Mouse (Mus musculus) hindbrain, embryonic 13.5 days (tissue): ENCODE data around the gene Gm4881. TPM values are rescaled to one million over a fixed set of nuclear protein-coding genes. Genes with fewer than 3 reads are reported as not detected.
A peak's percentile ranks its signal among the peaks of the same experiment; 100 is the strongest.
"Not testable (repeated sequence)": the region's sequence is repeated elsewhere in the genome, so short reads cannot be mapped to it uniquely, and the experiment has no call there.

Source experiments
- ATAC-seq: fragments of 200-750 bp; cut with Nextera tagmentation; 2 replicates; pipeline ENCODE4 v1.8.0; 2017; ENCODE audit warnings: moderate TSS enrichment; ENCODE audit not compliant: low FRiP score
- H3K27ac ChIP-seq: fragments of 300-500 bp; sonication (generic); 2 replicates; pipeline ENCODE4 v1.5.1; 2015; ENCODE audit warnings: inconsistent platforms, mild to moderate bottlenecking, moderate library complexity
- H3K27me3 ChIP-seq: fragments of 300-500 bp; sonication (generic); 2 replicates; pipeline ENCODE4 v1.6.1; 2015; ENCODE audit warnings: mild to moderate bottlenecking, inconsistent platforms
- H3K36me3 ChIP-seq: fragments of 300-500 bp; sonication (generic); 2 replicates; pipeline ENCODE4 v1.6.1; 2015; ENCODE audit warnings: mild to moderate bottlenecking, inconsistent platforms
- H3K4me1 ChIP-seq: fragments of 300-500 bp; sonication (generic); replicated peaks from 2 replicates; pipeline ENCODE4 v1.6.1; 2015; ENCODE audit warnings: inconsistent platforms
- H3K4me2 ChIP-seq: fragments of 300-500 bp; sonication (generic); 2 replicates; pipeline ENCODE4 v1.6.1; 2015; ENCODE audit warnings: inconsistent platforms, mild to moderate bottlenecking, moderate library complexity
- H3K4me3 ChIP-seq: fragments of 300-500 bp; sonication (generic); 2 replicates; pipeline ENCODE4 v1.5.1; 2015; ENCODE audit warnings: mild to moderate bottlenecking, inconsistent platforms
- H3K9ac ChIP-seq: fragments of 300-500 bp; sonication (generic); 2 replicates; pipeline ENCODE4 v1.6.1; 2015; ENCODE audit warnings: mild to moderate bottlenecking, inconsistent platforms
- H3K9me3 ChIP-seq: fragments of 300-500 bp; sonication (generic); 2 replicates; pipeline ENCODE4 v1.6.1; 2016; ENCODE audit warnings: inconsistent platforms
- WGBS: fragments of 180-500 bp; shearing (Covaris S2); methylation state at CpG from one replicate; pipeline ENCODE4 v1.1.7; 2015; 5-methylcytosine and 5-hydroxymethylcytosine counted together
- polyA plus RNA-seq: library from polyadenylated mRNA; unstranded; fragments of >200 nt; fragmentation: Nextera tagmentation; extraction: Ambion mirVana; gene quantifications from 2 replicates; pipeline ENCODE4 v1.2.1, GENCODE M21; 2015

Gene Gm4881
- polyA plus RNA-seq, 1 experiment from 2014 or later, result 5.1 TPM

DNA sequence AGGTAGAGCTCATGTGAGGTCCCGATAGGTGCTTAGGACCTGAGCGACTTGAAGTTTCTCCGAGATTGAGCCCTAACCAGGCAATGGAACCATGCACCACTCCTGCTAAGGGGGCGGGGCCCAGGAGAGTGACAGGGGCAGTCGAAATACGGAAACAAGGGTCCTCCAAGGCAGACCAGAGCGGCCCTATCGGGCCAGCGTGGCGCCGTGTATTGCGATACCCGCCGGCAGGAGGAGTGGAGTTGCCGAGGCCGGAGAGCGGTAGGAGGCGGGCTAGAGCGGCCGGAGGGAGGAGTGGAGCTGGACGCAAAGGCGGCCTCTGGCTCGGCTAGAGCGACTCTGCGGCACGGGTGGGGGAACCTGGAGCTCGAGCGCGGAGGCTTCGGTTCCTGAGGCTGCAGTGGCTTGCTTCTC, 40.2 kb downstream of the Gm4881 start:
- Histone ChIP-seq H3K27me3 (no peaks in the 10 kb centered on the region), H3K4me1 (peaks cover 52% of the 10 kb centered on the region), H3K36me3 (peaks cover 15% of the 10 kb centered on the region), H3K4me3 (peak overlapping the region; percentile 62), H3K4me2 (peak overlapping the region; percentile 73), H3K9me3 (no peaks in the 10 kb centered on the region), H3K27ac (peak overlapping the region; percentile 88), H3K9ac (peak overlapping the region; percentile 86)
- WGBS, result under 1% methylated on average over 30 of the region's 30 CpGs
- ATAC-seq, result peak; percentile 98

DNA sequence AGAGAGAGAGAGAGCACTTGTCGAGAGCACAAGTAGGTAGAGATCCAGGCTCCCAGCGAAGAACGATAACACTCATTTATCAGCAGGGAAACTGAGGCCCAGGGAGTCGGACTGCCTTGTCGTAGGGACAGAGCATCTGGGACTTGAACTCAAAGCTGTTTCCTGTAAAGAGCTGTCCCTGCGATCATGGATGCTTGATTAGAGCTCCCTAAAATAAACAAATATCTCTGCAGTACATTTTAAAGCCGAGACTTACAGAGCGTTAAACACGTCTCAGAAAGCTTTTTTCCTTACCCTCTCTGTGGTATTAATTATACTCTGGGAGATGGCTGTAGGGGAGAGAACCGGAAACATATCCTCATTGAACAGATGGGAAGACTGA, 40.9 kb downstream of the Gm4881 start:
- Histone ChIP-seq H3K9me3 (no peaks in the 10 kb centered on the region), H3K27ac (no peak overlapping the region), H3K36me3 (peaks cover 9% of the 10 kb centered on the region), H3K4me3 (peak overlapping the region; percentile 62), H3K9ac (peak overlapping the region; percentile 79), H3K4me2 (peak overlapping the region; percentile 73), H3K4me1 (peaks cover 52% of the 10 kb centered on the region), H3K27me3 (no peaks in the 10 kb centered on the region)
- WGBS, result 49% methylated on average over 10 of the region's 10 CpGs
- no peak for ATAC-seq

DNA sequence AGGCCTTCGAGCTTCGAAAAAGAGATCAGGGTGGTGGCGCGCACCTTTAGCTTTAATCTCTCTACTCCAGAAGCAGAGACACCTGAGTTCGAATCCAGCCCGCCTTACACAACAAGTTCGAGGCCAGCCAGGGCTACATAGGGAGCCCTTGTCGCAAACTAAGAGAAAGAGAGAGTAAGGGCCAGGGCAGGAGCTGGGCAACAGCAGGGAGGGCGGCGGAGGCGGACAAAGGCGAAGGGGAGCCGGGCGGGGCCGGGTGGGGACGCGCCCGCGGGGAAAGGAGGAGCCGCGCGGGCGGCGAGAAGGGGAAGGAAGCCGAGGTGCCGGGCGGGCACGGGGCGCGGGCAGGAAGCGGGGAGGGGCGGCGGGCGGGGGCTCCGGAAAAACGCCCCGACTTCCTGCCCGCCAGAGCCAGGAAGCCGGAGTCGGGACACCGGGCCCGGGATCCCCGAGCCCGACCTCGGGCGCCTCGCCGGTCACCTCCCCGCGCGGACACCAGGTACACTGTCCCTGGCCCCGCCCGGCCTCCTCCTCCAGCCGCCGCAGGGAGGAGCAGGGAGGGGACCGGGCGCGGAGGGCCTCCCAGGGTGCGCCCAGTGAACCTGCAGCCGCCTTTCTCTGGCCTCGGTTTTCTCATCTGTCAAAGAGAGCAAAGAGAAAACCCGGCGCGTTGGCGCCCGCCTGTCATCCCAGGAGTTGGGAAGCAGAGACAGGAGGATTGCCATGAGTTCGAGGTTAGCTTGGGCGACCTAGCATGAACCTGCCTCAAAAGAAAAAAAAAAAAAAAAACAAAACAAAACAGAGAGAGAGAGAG, 41.5 kb downstream of the Gm4881 start, which contains the start of gene Arhgef1:
Arhgef1 (plus strand) TSS at position 283 of the 814 bp plus-strand sequence.
- Histone ChIP-seq H3K9ac (peak within 1 kb of the TSS; percentile 79), H3K27ac (peak within 1 kb of the TSS; percentile 80), H3K4me1 (peaks cover 52% of the 10 kb centered on the region), H3K36me3 (peaks cover 4% of the 10 kb centered on the region; the same call in 1 of the 2 replicates), H3K4me2 (peak within 1 kb of the TSS; percentile 73), H3K9me3 (no peaks in the 10 kb centered on the region), H3K4me3 (peak within 1 kb of the TSS; percentile 62), H3K27me3 (no peaks in the 10 kb centered on the region)
- 8% methylated on average over 45 of the region's 68 CpGs for WGBS
- ATAC-seq, result no peak

DNA sequence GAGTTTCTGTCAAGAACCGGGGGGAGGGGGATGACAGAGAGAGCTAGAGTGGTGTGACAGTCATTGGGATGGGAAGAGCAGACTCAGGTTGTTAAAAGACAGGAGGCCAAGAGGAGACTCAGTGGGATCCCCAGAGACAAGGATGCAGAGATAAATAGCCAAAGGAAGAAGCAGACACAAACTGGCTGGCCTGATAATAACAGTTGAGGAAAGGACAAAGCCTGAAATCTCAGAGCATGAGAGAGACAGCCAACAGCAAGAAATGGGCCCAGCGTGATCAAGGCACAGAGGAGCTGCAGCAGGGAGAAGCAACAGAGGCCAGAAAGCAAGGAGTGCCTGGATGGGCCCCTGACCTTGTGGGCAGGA, 42.0 kb downstream of the Gm4881 start:
- H3K9me3 ChIP-seq, result no peaks in the 10 kb centered on the region
- peak overlapping the region; percentile 62 for H3K4me3 ChIP-seq
- WGBS, result 66% methylated on average over 2 of the region's 2 CpGs
- H3K4me1 ChIP-seq, result peaks cover 47% of the 10 kb centered on the region
- peak overlapping the region; percentile 37 for H3K27ac ChIP-seq
- ATAC-seq, result no peak
- no peaks in the 10 kb centered on the region for H3K36me3 ChIP-seq
- peak overlapping the region; percentile 73 for H3K4me2 ChIP-seq
- peak overlapping the region; percentile 79 for H3K9ac ChIP-seq
- H3K27me3 ChIP-seq, result no peaks in the 10 kb centered on the region

DNA sequence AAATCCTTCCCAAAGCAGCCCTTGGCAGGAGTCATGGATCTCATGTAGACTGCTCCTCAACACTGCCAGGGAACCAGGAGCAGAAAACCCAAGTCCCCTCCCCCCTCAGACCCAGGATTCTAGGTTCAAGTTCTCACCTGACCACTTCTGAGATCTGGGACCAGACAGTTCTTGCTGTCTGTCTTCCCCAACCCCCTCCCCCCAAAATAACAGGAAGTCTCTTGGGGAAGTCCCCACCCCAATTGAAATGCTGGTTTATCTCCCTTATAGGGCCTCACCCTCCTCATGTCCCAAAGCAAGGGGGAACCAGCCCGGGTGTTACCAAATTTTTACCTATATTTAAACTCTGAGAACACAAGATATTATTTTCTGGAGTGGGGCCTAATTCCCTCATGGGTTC, 42.5 kb downstream of the Gm4881 start:
- Histone ChIP-seq H3K9me3 (no peaks in the 10 kb centered on the region), H3K4me3 (no peak overlapping the region), H3K4me2 (peak overlapping the region; percentile 73; the same call in 1 of the 2 replicates), H3K27ac (peak overlapping the region; percentile 37), H3K4me1 (peaks cover 43% of the 10 kb centered on the region), H3K36me3 (no peaks in the 10 kb centered on the region), H3K27me3 (no peaks in the 10 kb centered on the region), H3K9ac (peak overlapping the region; percentile 79; the same call in 1 of the 2 replicates)
- no peak for ATAC-seq
- WGBS, result 90% methylated on average over 1 of the region's 1 CpGs

DNA sequence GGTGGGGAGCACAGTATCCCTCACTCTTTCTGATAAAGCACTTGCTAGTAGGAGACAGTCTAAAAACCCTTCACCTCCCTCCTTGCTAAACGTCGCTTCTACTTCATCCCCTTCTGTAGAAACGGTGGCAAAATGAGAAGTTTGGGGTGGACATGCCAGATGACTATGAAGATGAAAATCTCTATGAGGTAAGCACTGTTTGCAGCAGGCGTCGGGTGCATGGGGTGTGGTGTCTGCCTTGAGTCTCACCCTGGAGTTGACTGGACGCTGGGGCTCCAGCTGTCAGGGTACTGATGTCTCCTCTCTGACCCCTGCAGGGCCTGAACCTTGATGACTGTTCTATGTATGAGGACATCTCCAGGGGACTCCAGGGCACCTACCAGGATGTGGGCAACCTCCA, 43.2 kb downstream of the Gm4881 start:
- no peaks in the 10 kb centered on the region for H3K27me3 ChIP-seq
- ATAC-seq, result no peak
- peaks cover 36% of the 10 kb centered on the region for H3K4me1 ChIP-seq
- H3K36me3 ChIP-seq, result no peaks in the 10 kb centered on the region
- H3K4me3 ChIP-seq, result no peak overlapping the region
- 75% methylated on average over 6 of the region's 6 CpGs for WGBS
- H3K9ac ChIP-seq, result no peak overlapping the region
- H3K9me3 ChIP-seq, result no peaks in the 10 kb centered on the region
- no peak overlapping the region for H3K27ac ChIP-seq
- H3K4me2 ChIP-seq, result no peak overlapping the region

DNA sequence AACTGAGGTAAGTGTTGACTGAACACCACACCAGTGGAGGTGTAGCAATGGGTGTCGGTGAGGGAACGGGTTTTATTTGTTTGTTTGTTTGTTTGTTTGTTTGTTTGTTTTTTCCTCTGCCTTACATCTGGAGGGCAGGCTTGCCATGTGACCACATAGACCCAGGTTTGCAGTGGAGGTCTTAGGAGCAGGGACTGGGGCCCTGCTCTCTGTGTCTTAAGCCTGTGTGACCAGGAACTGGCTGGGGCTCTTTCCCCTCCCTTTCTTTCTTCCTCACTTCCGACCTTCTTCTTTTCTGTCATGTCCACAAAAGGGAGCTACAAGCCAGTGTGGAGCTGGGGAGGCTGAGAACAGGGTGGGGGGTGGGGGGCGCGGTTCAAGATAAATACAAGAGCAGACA, 46.3 kb downstream of the Gm4881 start:
- Histone ChIP-seq H3K4me3 (no peak overlapping the region), H3K27ac (no peak overlapping the region), H3K4me1 (peaks cover 12% of the 10 kb centered on the region), H3K27me3 (no peaks in the 10 kb centered on the region), H3K9me3 (no peaks in the 10 kb centered on the region), H3K36me3 (no peaks in the 10 kb centered on the region), H3K9ac (no peak overlapping the region), H3K4me2 (no peak overlapping the region)
- ATAC-seq, result no peak
- 74% methylated on average over 5 of the region's 5 CpGs for WGBS

DNA sequence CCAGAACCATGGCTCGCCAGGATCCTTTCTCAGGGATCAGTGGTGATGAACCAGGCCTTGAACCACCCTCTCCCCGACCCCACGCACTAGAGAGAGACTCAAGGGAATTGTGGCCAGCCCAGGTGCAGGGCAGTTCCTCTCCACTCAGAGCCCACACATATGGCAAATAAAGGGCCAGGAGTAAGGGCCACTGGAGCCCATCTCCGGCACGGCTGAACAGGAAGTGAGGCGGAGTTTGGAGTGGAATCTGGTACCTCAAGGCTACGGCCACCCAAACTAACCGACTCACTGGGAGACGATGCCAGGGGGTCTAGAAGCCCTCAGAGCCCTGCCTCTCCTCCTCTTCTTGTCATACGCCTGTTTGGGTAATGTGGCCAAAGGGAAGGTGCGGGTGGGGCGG, 47.1 kb downstream of the Gm4881 start, which contains the start of gene Cd79a:
Cd79a (plus strand) TSS at position 158 of the 400 bp plus-strand sequence.
- Histone ChIP-seq H3K9me3 (no peaks in the 10 kb centered on the region), H3K27me3 (no peaks in the 10 kb centered on the region), H3K4me1 (0 out of 2 replicates have a peak, but pooled peaks cover 4% of the 10 kb centered on the region), H3K9ac (no peak within 1 kb of the TSS), H3K36me3 (no peaks in the 10 kb centered on the region), H3K4me3 (no peak within 1 kb of the TSS), H3K4me2 (no peak within 1 kb of the TSS), H3K27ac (no peak within 1 kb of the TSS)
- no peak for ATAC-seq
- 84% methylated on average over 12 of the region's 12 CpGs for WGBS

DNA sequence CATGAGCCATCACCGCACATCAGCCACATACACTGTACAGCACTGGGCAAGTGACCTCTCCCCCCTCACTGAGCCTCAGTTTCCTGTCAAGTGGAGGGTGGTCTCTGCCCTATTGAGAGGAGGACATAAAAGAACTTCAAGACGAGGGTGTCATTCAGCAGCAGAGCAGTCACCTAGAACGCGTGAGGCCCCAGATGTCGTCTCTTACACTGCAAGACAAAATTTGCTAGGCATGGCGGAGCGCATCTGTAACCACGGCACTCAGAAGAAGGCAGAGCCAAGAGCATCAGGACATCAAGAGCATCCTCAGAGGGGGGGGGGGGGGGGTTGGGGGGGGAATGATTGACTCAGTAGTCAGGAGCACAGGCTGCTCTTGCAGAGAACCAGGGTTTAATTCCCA, 48.0 kb downstream of the Gm4881 start:
- Histone ChIP-seq H3K4me3 (no peak overlapping the region), H3K9me3 (no peaks in the 10 kb centered on the region), H3K4me2 (no peak overlapping the region), H3K27ac (no peak overlapping the region), H3K27me3 (no peaks in the 10 kb centered on the region), H3K4me1 (no peaks in the 10 kb centered on the region), H3K9ac (no peak overlapping the region), H3K36me3 (no peaks in the 10 kb centered on the region)
- ATAC-seq, result no peak
- WGBS, result 69% methylated on average over 8 of the region's 8 CpGs

DNA sequence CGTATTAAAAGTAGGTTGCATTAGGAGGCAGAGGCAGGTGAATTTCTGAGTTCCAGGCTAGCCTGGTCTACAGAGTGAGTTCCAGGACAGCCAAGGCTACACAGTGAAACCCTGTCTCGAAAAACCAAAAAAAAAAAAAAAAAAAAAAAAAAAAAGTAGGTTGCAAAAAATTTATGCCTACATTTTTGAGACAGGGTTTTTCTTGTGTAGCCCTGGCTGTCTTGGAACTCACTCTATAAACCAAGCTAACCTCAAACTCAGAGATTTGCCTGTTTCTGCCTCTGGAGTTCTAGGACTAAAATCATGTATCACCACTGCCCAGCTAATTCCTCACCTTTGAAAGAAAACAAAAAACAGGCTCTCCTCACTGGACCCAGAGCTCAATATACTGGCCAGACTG, 48.5 kb downstream of the Gm4881 start:
- not testable (repeated sequence) for H3K4me3 ChIP-seq, ATAC-seq, H3K36me3 ChIP-seq, H3K9me3 ChIP-seq, H3K27me3 ChIP-seq, H3K4me1 ChIP-seq, H3K27ac ChIP-seq, H3K4me2 ChIP-seq, H3K9ac ChIP-seq
- whole genome bisulfite sequencing, result 86% methylated on average over 2 of the region's 2 CpGs

DNA sequence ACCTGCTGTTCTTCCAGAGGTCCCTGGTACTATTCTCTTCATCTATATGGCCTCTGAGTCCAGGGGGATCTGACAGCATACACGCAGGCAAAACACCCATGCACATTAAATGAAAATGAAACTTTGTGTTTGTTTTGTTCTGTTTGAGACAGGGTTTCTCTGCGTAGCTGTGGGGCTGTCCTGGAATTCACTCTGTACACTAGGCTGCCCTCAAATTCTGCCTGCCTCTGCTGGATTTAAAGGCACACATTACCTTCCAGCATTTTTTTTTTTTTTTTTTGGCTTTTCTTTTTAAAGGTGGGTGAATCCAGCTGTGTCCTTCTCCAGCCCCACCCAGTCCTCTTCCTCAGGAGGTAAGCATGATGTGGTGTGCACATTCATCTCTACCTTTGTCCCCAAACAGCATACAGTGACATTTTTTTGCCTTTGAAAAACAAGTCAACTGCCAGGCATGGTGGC, 52.1 kb downstream of the Gm4881 start:
- no peaks in the 10 kb centered on the region for H3K9me3 ChIP-seq
- H3K36me3 ChIP-seq, result peaks cover 38% of the 10 kb centered on the region
- no peak overlapping the region for H3K4me2 ChIP-seq
- H3K4me1 ChIP-seq, result peaks cover 11% of the 10 kb centered on the region
- H3K9ac ChIP-seq, result no peak overlapping the region
- no peaks in the 10 kb centered on the region for H3K27me3 ChIP-seq
- 72% methylated on average over 2 of the region's 2 CpGs for WGBS
- no peak for ATAC-seq
- H3K4me3 ChIP-seq, result no peak overlapping the region
- no peak overlapping the region for H3K27ac ChIP-seq

DNA sequence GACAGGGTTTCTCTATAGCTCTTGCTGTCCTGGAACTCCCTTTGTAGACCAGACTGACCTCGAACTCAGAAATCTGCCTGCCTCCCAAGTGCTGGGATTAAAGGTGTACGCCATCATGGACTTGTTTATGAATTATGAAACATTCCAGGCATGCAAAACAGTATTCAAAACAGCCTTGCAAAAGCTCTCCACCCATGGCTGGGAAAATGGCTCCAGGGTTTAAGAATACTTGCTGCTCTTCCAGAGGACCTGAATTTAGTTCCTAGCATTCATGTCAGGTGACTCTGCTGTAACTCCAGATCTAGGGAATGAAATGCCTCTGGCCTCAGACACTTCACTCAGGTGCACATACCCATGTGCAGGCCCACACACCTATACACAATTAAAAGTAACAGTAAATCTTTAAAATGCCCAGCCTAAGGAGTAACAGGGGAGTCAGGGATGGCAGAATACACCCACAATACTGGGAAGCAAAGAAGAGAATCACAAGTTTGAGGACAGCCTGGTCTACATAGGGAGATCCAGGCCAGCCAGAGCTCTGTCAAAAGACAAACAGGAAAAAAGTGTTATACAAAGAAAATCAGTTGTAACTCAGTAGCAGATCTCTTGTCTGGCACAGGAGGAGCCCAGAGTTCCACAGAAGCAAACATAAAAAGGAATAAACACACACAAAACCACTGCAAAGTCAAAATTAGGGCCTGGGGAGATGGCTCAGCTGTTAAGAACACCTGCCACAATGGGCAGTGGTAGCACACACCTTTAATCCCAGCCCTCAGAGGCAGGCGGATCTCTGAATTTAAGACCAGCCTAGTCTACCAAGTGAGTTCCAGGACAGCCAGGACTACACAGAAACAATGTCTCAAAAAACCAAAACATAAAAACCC, 52.8 kb downstream of the Gm4881 start:
- H3K27me3 ChIP-seq, result no peaks in the 10 kb centered on the region
- H3K27ac ChIP-seq, result no peak overlapping the region
- H3K9ac ChIP-seq, result no peak overlapping the region
- no peak for ATAC-seq
- peaks cover 18% of the 10 kb centered on the region for H3K4me1 ChIP-seq
- 82% methylated on average over 3 of the region's 3 CpGs for WGBS
- H3K9me3 ChIP-seq, result no peaks in the 10 kb centered on the region
- no peak overlapping the region for H3K4me2 ChIP-seq
- H3K4me3 ChIP-seq, result no peak overlapping the region
- peaks cover 45% of the 10 kb centered on the region for H3K36me3 ChIP-seq
